Mouse (Mus musculus) intestine, embryonic 15.5 days (tissue): ENCODE results near the gene Klhdc8b. TPM values are rescaled to one million over a fixed set of nuclear protein-coding genes. Genes with fewer than 3 reads are reported as not detected.
A peak's percentile ranks its signal among the peaks of the same experiment; 100 is the strongest.

Source experiments
- ATAC-seq: fragments of 200-750 bp; cut with Nextera tagmentation; 2 replicates; pipeline ENCODE4 v1.8.0; 2017; ENCODE audit warnings: moderate TSS enrichment, moderate library complexity
- H3K27ac ChIP-seq: fragments of 300-500 bp; sonication (generic); 2 replicates; pipeline ENCODE4 v1.5.1; 2015; ENCODE audit warnings: mild to moderate bottlenecking, inconsistent platforms
- H3K27me3 ChIP-seq: fragments of 300-500 bp; sonication (generic); replicated peaks from 2 replicates; pipeline ENCODE4 v1.6.1; 2015; ENCODE audit warnings: inconsistent platforms
- H3K36me3 ChIP-seq: fragments of 300-500 bp; sonication (generic); 2 replicates; pipeline ENCODE4 v1.6.1; 2015; ENCODE audit warnings: inconsistent platforms
- H3K4me1 ChIP-seq: fragments of 300-500 bp; sonication (generic); replicated peaks from 2 replicates; pipeline ENCODE4 v1.6.1; 2015; ENCODE audit warnings: inconsistent platforms
- H3K4me2 ChIP-seq: fragments of 300-500 bp; sonication (generic); replicated peaks from 2 replicates; pipeline ENCODE4 v1.6.1; 2015; ENCODE audit warnings: mild to moderate bottlenecking, inconsistent platforms
- H3K4me3 ChIP-seq: fragments of 300-500 bp; sonication (generic); replicated peaks from 2 replicates; pipeline ENCODE4 v1.5.1; 2015; ENCODE audit warnings: inconsistent platforms
- H3K9ac ChIP-seq: fragments of 300-500 bp; sonication (generic); 2 replicates; pipeline ENCODE4 v1.6.1; 2015; ENCODE audit warnings: inconsistent platforms
- H3K9me3 ChIP-seq: fragments of 300-500 bp; sonication (generic); 2 replicates; pipeline ENCODE4 v1.6.1; 2016; ENCODE audit warnings: inconsistent platforms
- WGBS: fragments of 180-500 bp; shearing (Covaris S2); methylation state at CpG from one replicate; pipeline ENCODE4 v1.1.7; 2015; 5-methylcytosine and 5-hydroxymethylcytosine counted together
- polyA plus RNA-seq: library from polyadenylated mRNA; unstranded; fragments of >200 nt; fragmentation: Nextera tagmentation; extraction: Ambion mirVana; gene quantifications from 2 replicates; pipeline ENCODE4 v1.2.1, GENCODE M21; 2015

Gene Klhdc8b
- 48.7 and 54.2 TPM in 2 replicates for polyA plus RNA-seq

GRCm38 (mm10) chr9:108461181-108461631 lies at the start of gene Klhdc8b:
Gene Klhdc8b (minus strand): TSS chr9:108461581.
- Histone ChIP-seq H3K9ac (peak within 1 kb of the TSS; percentile 87), H3K36me3 (peaks cover 24% of the 10 kb centered on the region), H3K27me3 (no peaks in the 10 kb centered on the region), H3K4me1 (peaks cover 29% of the 10 kb centered on the region), H3K9me3 (no peaks in the 10 kb centered on the region), H3K4me3 (peak within 1 kb of the TSS; percentile 84), H3K4me2 (peak within 1 kb of the TSS; percentile 86), H3K27ac (peak within 1 kb of the TSS; percentile 96)
- 18% methylated on average over 11 of the region's 11 CpGs for WGBS
- peak; percentile 11 for ATAC-seq

- Histone ChIP-seq H3K9ac (peak overlapping the region; percentile 82), H3K27me3 (no peaks in the 10 kb centered on the region), H3K4me3 (peak overlapping the region; percentile 72), H3K27ac (no peak overlapping the region), H3K9me3 (no peaks in the 10 kb centered on the region), H3K36me3 (peaks cover 31% of the 10 kb centered on the region), H3K4me2 (peak overlapping the region; percentile 79), H3K4me1 (peaks cover 11% of the 10 kb centered on the region)
- no peak for ATAC-seq
- 87% methylated on average over 7 of the region's 7 CpGs for WGBS
Observed at GRCm38 (mm10) chr9:108508776-108509175, 47.4 kb upstream of the Klhdc8b start.

GRCm38 (mm10) chr9:108507619-108508434 lies 46.4 kb upstream of the Klhdc8b start, which contains the start of gene Qars:
Gene Qars (plus strand): TSS chr9:108507706.
- peak; percentile 98 for ATAC-seq
- under 1% methylated on average over 37 of the region's 37 CpGs for WGBS

GRCm38 (mm10) chr9:108506901-108507300 lies 45.5 kb upstream of the Klhdc8b start:
- WGBS, result 85% methylated on average over 7 of the region's 7 CpGs
- no peak for ATAC-seq
- peaks cover 14% of the 10 kb centered on the region for H3K36me3 ChIP-seq
- peak overlapping the region; percentile 79 for H3K4me2 ChIP-seq
- peak overlapping the region; percentile 39; the same call in 1 of the 2 replicates for H3K9ac ChIP-seq
- H3K4me3 ChIP-seq, result peak overlapping the region; percentile 72; the same call in 1 of the 2 replicates
- no peaks in the 10 kb centered on the region for H3K27me3 ChIP-seq
- peak overlapping the region; percentile 89 for H3K27ac ChIP-seq
- H3K9me3 ChIP-seq, result no peaks in the 10 kb centered on the region
- H3K4me1 ChIP-seq, result peaks cover 11% of the 10 kb centered on the region

More at GRCm38 (mm10) chr9:108507619-108508434, 46.4 kb upstream of the Klhdc8b start, which contains the start of gene Qars:
- Histone ChIP-seq H3K9ac (peak within 1 kb of the TSS; percentile 82), H3K4me3 (peak within 1 kb of the TSS; percentile 72), H3K4me1 (peaks cover 11% of the 10 kb centered on the region), H3K27ac (peak within 1 kb of the TSS; percentile 89), H3K4me2 (peak within 1 kb of the TSS; percentile 79), H3K27me3 (no peaks in the 10 kb centered on the region), H3K36me3 (peaks cover 22% of the 10 kb centered on the region), H3K9me3 (no peaks in the 10 kb centered on the region)

GRCm38 (mm10) chr9:108499943-108500342 lies 38.6 kb upstream of the Klhdc8b start:
- no peaks in the 10 kb centered on the region for H3K9me3 ChIP-seq
- no peaks in the 10 kb centered on the region for H3K4me1 ChIP-seq
- no peak for ATAC-seq
- H3K27me3 ChIP-seq, result no peaks in the 10 kb centered on the region
- peaks cover 64% of the 10 kb centered on the region for H3K36me3 ChIP-seq
- no peak overlapping the region for H3K9ac ChIP-seq
- H3K27ac ChIP-seq, result no peak overlapping the region
- no peak overlapping the region for H3K4me2 ChIP-seq
- WGBS, result 91% methylated on average over 15 of the region's 15 CpGs
- no peak overlapping the region for H3K4me3 ChIP-seq

- Histone ChIP-seq H3K4me2 (no peak overlapping the region), H3K27me3 (no peaks in the 10 kb centered on the region), H3K4me3 (no peak overlapping the region), H3K36me3 (peaks cover 71% of the 10 kb centered on the region), H3K27ac (no peak overlapping the region), H3K9ac (no peak overlapping the region), H3K4me1 (no peaks in the 10 kb centered on the region), H3K9me3 (no peaks in the 10 kb centered on the region)
- ATAC-seq, result no peak
- 90% methylated on average over 7 of the region's 7 CpGs for WGBS
Observed at GRCm38 (mm10) chr9:108499231-108499630, 37.9 kb upstream of the Klhdc8b start.

- Histone ChIP-seq H3K4me2 (no peak overlapping the region), H3K9me3 (no peaks in the 10 kb centered on the region), H3K36me3 (peaks cover 68% of the 10 kb centered on the region), H3K4me3 (no peak overlapping the region), H3K27ac (no peak overlapping the region), H3K27me3 (no peaks in the 10 kb centered on the region), H3K4me1 (peaks cover 13% of the 10 kb centered on the region), H3K9ac (no peak overlapping the region)
- 84% methylated on average over 10 of the region's 10 CpGs for WGBS
- ATAC-seq, result no peak
Observed at GRCm38 (mm10) chr9:108494905-108495304, 33.5 kb upstream of the Klhdc8b start.

- peaks cover 64% of the 10 kb centered on the region for H3K36me3 ChIP-seq
- no peak overlapping the region for H3K4me3 ChIP-seq
- no peaks in the 10 kb centered on the region for H3K9me3 ChIP-seq
- H3K4me2 ChIP-seq, result no peak overlapping the region
- WGBS, result 93% methylated on average over 19 of the region's 19 CpGs
- no peaks in the 10 kb centered on the region for H3K27me3 ChIP-seq
- peaks cover 16% of the 10 kb centered on the region for H3K4me1 ChIP-seq
- no peak overlapping the region for H3K27ac ChIP-seq
- ATAC-seq, result no peak
- no peak overlapping the region for H3K9ac ChIP-seq
Observed at GRCm38 (mm10) chr9:108494146-108494825, 32.9 kb upstream of the Klhdc8b start.

- no peak for ATAC-seq
- no peak overlapping the region for H3K4me2 ChIP-seq
- no peaks in the 10 kb centered on the region for H3K9me3 ChIP-seq
- peaks cover 63% of the 10 kb centered on the region for H3K36me3 ChIP-seq
- H3K27ac ChIP-seq, result no peak overlapping the region
- peaks cover 16% of the 10 kb centered on the region for H3K4me1 ChIP-seq
- H3K9ac ChIP-seq, result no peak overlapping the region
- 96% methylated on average over 8 of the region's 8 CpGs for WGBS
- no peaks in the 10 kb centered on the region for H3K27me3 ChIP-seq
- no peak overlapping the region for H3K4me3 ChIP-seq
Observed at GRCm38 (mm10) chr9:108493246-108493645, 31.9 kb upstream of the Klhdc8b start.

GRCm38 (mm10) chr9:108492043-108492750 lies 30.8 kb upstream of the Klhdc8b start:
- ATAC-seq, result no peak
- Histone ChIP-seq H3K9ac (peak overlapping the region; percentile 94), H3K4me2 (peak overlapping the region; percentile 68), H3K9me3 (no peaks in the 10 kb centered on the region), H3K27me3 (no peaks in the 10 kb centered on the region), H3K27ac (no peak overlapping the region), H3K4me1 (peaks cover 16% of the 10 kb centered on the region), H3K4me3 (peak overlapping the region; percentile 97), H3K36me3 (peaks cover 63% of the 10 kb centered on the region)
- WGBS, result 78% methylated on average over 16 of the region's 16 CpGs

GRCm38 (mm10) chr9:108491286-108491580 lies 29.9 kb upstream of the Klhdc8b start:
- no peaks in the 10 kb centered on the region for H3K27me3 ChIP-seq
- WGBS, result 6% methylated on average over 12 of the region's 12 CpGs
- H3K4me1 ChIP-seq, result peaks cover 16% of the 10 kb centered on the region
- peak overlapping the region; percentile 68 for H3K4me2 ChIP-seq
- peak overlapping the region; percentile 97 for H3K27ac ChIP-seq
- H3K9me3 ChIP-seq, result no peaks in the 10 kb centered on the region
- peak overlapping the region; percentile 97 for H3K4me3 ChIP-seq
- ATAC-seq, result no peak
- H3K36me3 ChIP-seq, result peaks cover 62% of the 10 kb centered on the region
- peak overlapping the region; percentile 94 for H3K9ac ChIP-seq
